Mouse (Mus musculus) neural tube, embryonic 12.5 days (tissue): Measurements from ENCODE around the gene Osbpl6. TPM values are rescaled to one million over a fixed set of nuclear protein-coding genes. Genes with fewer than 3 reads are reported as not detected.
A peak's percentile ranks its signal among the peaks of the same experiment; 100 is the strongest.

Experiments used
- ATAC-seq: fragments of 200-750 bp; cut with Nextera tagmentation; 2 replicates; pipeline ENCODE4 v1.8.0; 2017; ENCODE audit warnings: low read depth, mild to moderate bottlenecking, moderate TSS enrichment, moderate library complexity; ENCODE audit not compliant: low FRiP score
- H3K27ac ChIP-seq: fragments of 300-500 bp; sonication (generic); 2 replicates; pipeline ENCODE4 v1.5.1; 2016
- H3K27me3 ChIP-seq: fragments of 300-500 bp; sonication (generic); replicated peaks from 2 replicates; pipeline ENCODE4 v1.6.1; 2016; ENCODE audit warnings: mild to moderate bottlenecking
- H3K36me3 ChIP-seq: fragments of 300-500 bp; sonication (generic); 2 replicates; pipeline ENCODE4 v1.6.1; 2016; ENCODE audit warnings: mild to moderate bottlenecking
- H3K4me1 ChIP-seq: fragments of 300-500 bp; sonication (generic); 2 replicates; pipeline ENCODE4 v1.6.1; 2016
- H3K4me2 ChIP-seq: fragments of 300-500 bp; sonication (generic); replicated peaks from 2 replicates; pipeline ENCODE4 v1.6.1; 2016; ENCODE audit warnings: mild to moderate bottlenecking
- H3K4me3 ChIP-seq: fragments of 300-500 bp; sonication (generic); 2 replicates; pipeline ENCODE4 v1.5.1; 2016
- H3K9ac ChIP-seq: fragments of 300-500 bp; sonication (generic); 2 replicates; pipeline ENCODE4 v1.6.1; 2016; ENCODE audit warnings: mild to moderate bottlenecking
- H3K9me3 ChIP-seq: fragments of 300-500 bp; sonication (generic); 2 replicates; pipeline ENCODE4 v1.6.1; 2016; ENCODE audit warnings: mild to moderate bottlenecking
- WGBS: fragments of 180-500 bp; shearing (Covaris S2); methylation state at CpG from one replicate; pipeline ENCODE4 v1.1.7; 2016; 5-methylcytosine and 5-hydroxymethylcytosine counted together
- polyA plus RNA-seq: library from polyadenylated mRNA; unstranded; fragments of >200 nt; fragmentation: Nextera tagmentation; extraction: Ambion mirVana; gene quantifications from 2 replicates; pipeline ENCODE4 v1.2.1, GENCODE M21; 2016

Osbpl6 gene
- polyA plus RNA-seq, 1 experiment from 2014 or later = 26.4 TPM

DNA sequence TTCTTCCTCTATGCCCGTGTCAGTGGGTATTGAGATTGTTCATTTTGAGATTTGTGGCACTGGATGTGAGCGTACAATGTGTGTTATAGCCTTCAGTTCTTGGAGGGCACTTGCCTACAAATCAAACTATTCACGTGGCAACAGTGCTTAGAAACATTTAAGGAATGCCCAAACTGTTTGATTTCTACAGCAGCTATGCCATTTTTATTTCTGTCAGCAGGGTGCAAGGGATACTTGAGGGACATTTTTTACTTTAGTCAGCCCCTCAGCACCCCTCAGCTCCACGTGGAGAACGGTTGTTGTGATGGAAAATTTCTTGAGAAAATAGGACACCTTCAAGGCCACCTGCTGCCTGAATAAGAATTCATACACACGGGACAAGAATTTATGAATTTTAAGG lies 106.6 kb downstream of the Osbpl6 start:
- Histone ChIP-seq H3K4me2 (no peak overlapping the region), H3K4me1 (no peaks in the 10 kb centered on the region), H3K27me3 (no peaks in the 10 kb centered on the region), H3K4me3 (no peak overlapping the region), H3K9ac (no peak overlapping the region), H3K36me3 (no peaks in the 10 kb centered on the region), H3K9me3 (no peaks in the 10 kb centered on the region), H3K27ac (no peak overlapping the region)
- no peak for ATAC-seq
- WGBS = 75% methylated on average over 6 of the region's 6 CpGs

DNA sequence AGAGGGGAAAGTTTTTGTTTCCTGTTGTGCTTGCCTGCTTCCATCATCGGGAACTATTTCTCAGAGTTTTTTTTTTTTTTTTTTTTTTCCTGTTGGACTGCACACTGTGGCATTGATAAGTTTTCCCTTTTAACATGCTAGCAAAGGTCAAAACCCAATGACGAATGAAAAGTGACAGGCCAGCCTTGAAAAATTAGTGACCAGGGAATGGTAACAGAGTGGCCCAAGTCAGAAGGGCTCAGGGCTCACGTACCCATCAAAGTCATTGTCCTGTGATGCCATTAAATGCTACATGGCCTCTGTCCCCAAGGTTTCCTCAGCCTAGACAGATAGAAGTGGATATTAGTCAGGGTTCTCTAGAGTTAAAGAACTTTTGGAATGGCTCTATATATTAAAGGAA lies 107.0 kb downstream of the Osbpl6 start:
- Histone ChIP-seq H3K4me3 (no peak overlapping the region), H3K9ac (no peak overlapping the region), H3K4me2 (no peak overlapping the region), H3K36me3 (no peaks in the 10 kb centered on the region), H3K4me1 (no peaks in the 10 kb centered on the region), H3K27me3 (no peaks in the 10 kb centered on the region), H3K9me3 (no peaks in the 10 kb centered on the region), H3K27ac (no peak overlapping the region)
- 70% methylated on average over 3 of the region's 3 CpGs for WGBS
- ATAC-seq = no peak

DNA sequence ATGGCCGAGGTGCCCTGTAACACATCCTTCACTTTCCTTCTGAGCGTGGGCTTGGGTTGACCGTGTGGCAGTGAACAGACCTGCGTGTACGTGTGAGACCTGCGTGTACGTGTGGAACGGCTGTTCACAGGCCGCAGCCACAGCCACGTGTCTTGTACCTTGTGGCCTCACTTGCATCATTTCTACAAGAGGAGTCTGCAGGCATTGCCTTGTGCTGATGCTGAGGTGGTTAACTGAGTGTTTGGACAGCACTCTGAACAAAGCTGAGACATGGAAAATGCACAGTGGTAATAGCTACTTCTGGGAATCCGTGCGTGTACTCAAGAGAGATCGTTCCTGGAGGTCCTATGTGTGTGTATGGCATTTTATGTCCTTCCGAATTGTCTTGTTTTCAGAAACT lies 111.2 kb downstream of the Osbpl6 start:
- no peak overlapping the region for H3K27ac ChIP-seq
- no peak overlapping the region for H3K4me3 ChIP-seq
- H3K9me3 ChIP-seq = no peaks in the 10 kb centered on the region
- WGBS = 95% methylated on average over 14 of the region's 14 CpGs
- peaks cover 3% of the 10 kb centered on the region; the same call in 1 of the 2 replicates for H3K4me1 ChIP-seq
- H3K27me3 ChIP-seq = no peaks in the 10 kb centered on the region
- ATAC-seq = no peak
- H3K36me3 ChIP-seq = no peaks in the 10 kb centered on the region
- H3K9ac ChIP-seq = no peak overlapping the region
- no peak overlapping the region for H3K4me2 ChIP-seq

DNA sequence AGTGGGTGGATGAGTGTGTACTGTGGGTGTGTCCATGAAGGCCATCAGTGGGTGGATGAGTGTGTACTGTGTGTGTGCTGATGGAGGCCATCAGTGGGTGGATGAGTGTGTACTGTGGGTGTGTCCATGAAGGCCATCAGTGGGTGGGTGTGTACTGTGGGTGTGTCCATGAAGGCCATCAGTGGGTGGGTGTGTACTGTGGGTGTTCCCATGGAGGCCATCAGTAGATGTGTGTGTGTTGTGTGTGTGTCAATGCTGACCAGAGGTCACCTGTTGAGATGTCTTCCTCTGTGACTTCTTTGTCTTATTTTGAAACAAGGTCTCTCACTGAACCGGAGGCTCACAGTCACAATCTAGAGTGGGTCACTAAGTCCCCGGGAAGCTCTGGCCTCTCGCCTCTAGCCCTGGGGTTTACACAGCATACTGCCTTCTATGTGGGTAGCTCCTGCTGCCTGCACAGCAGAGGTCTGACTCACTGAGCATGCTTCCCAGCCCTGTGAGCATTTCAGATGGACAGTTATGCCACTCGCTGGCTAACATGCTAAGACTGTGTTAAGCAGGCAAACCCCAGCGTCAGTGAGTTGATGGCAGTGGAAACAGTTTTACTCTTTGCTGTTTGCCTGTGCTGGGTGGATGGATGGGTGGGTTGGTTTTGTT lies 112.2 kb downstream of the Osbpl6 start:
- no peak for ATAC-seq

DNA sequence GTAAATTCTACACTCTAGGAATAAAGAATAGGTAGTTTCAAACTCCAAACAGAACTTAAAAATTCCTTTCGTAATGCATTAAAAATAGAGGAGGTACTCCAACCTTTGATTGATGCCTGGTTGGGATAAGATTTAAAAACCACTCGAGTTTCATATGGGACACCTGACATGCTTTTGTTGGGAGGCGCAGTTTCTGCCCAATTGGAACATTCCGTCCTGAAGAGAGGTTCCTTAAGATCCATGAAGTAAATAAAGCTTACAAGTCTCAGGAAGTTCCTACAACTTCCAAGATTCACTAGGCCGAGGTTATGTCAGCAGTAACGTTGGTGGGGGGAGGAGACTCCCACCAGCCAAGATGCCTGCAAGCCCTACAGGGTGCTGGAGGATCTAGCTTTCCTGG lies 115.3 kb downstream of the Osbpl6 start:
- H3K27ac ChIP-seq = no peak overlapping the region
- WGBS = 82% methylated on average over 6 of the region's 6 CpGs
- no peak overlapping the region for H3K4me3 ChIP-seq
- no peak overlapping the region for H3K9ac ChIP-seq
- no peak for ATAC-seq
- H3K36me3 ChIP-seq = no peaks in the 10 kb centered on the region
- no peaks in the 10 kb centered on the region for H3K9me3 ChIP-seq
- peaks cover 3% of the 10 kb centered on the region; the same call in 1 of the 2 replicates for H3K4me1 ChIP-seq
- H3K4me2 ChIP-seq = no peak overlapping the region
- H3K27me3 ChIP-seq = no peaks in the 10 kb centered on the region

More for the DNA sequence above, 112.2 kb downstream of the Osbpl6 start:
- Histone ChIP-seq H3K27ac (no peak overlapping the region), H3K9me3 (no peaks in the 10 kb centered on the region), H3K4me2 (no peak overlapping the region), H3K4me3 (no peak overlapping the region), H3K36me3 (no peaks in the 10 kb centered on the region), H3K9ac (no peak overlapping the region), H3K4me1 (peaks cover 3% of the 10 kb centered on the region; the same call in 1 of the 2 replicates), H3K27me3 (no peaks in the 10 kb centered on the region)
- WGBS = 89% methylated on average over 5 of the region's 5 CpGs

DNA sequence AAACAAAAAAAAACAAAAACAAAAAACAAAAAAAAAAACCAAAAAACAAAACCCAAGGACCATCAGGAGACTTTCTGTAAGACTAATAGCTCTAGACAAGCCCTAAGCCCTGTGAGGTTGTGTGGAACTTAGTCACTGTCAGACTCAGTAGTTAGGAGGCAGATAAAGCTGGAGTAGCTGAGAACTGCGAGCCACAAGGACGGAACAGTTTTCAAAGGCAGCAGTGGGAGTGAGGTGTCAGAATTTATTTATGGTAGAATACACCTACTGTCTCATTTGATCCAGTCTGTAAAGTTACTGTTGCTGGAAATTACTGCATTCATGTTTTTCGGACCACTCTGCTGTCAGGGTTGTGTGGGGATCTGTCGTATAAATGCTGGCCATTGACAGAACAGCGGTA lies 118.1 kb downstream of the Osbpl6 start:
- no peak overlapping the region for H3K4me3 ChIP-seq
- H3K27ac ChIP-seq = no peak overlapping the region
- no peaks in the 10 kb centered on the region for H3K36me3 ChIP-seq
- H3K27me3 ChIP-seq = no peaks in the 10 kb centered on the region
- no peak for ATAC-seq
- no peaks in the 10 kb centered on the region for H3K9me3 ChIP-seq
- peaks cover 3% of the 10 kb centered on the region; the same call in 1 of the 2 replicates for H3K4me1 ChIP-seq
- no peak overlapping the region for H3K4me2 ChIP-seq
- no peak overlapping the region for H3K9ac ChIP-seq
- 71% methylated on average over 5 of the region's 5 CpGs for WGBS

DNA sequence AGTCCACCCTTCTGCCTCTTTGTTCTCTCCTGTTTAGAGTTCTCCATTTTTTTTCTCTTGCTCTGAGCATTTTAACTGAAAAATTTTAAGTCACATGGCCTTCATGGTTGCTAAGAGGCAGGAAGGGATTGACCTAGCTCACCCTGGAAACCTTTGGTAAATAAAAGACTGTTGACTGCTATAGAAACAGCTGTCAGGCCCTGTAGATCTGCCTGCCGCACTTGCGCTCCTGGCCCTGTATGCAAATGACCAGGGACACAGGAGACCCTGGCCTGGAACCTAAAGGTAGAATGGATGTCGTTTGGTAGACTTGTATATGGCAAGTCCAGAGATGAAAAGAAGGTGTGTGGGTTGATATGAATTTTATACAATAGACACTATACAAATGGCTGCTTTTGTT lies 119.3 kb downstream of the Osbpl6 start:
- no peak overlapping the region for H3K4me3 ChIP-seq
- peaks cover 3% of the 10 kb centered on the region; the same call in 1 of the 2 replicates for H3K4me1 ChIP-seq
- no peaks in the 10 kb centered on the region for H3K9me3 ChIP-seq
- H3K4me2 ChIP-seq = no peak overlapping the region
- WGBS = 44% methylated on average over 3 of the region's 3 CpGs
- no peak overlapping the region for H3K9ac ChIP-seq
- no peak overlapping the region for H3K27ac ChIP-seq
- no peak for ATAC-seq
- no peaks in the 10 kb centered on the region for H3K27me3 ChIP-seq
- H3K36me3 ChIP-seq = no peaks in the 10 kb centered on the region

DNA sequence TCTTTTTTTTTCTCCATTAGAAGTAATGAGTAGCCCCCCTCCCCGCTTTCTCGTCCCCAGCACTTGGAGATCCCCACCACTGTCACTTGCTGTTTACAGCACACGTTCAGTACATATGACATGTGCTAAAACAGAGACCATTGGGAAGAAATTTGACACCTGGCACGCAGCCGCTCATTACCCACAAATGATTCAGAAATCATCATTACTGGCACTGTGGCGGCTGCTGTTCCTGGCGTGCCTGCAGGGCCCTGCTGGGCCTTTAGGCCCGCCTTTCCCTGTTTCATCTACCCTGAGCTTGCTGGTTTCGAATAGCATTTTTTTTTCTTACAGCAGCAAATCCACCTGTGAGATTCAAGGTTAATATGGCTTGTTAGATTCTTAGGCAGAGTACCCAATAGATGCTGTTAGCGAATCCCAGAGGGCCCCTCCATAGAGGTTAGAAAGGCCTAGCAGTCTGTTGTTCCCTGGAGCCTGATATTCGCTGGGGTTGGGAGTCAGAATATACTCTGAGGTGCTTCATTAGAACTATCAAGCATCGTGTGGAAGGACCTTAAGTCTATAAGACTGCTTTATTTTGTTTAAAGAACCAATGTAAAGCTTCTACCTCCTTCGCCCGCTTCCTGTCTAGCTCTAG lies 126.3 kb downstream of the Osbpl6 start:
- no peaks in the 10 kb centered on the region for H3K9me3 ChIP-seq
- WGBS = 68% methylated on average over 14 of the region's 14 CpGs
- H3K4me1 ChIP-seq = no peaks in the 10 kb centered on the region
- no peaks in the 10 kb centered on the region for H3K36me3 ChIP-seq
- no peak overlapping the region for H3K9ac ChIP-seq
- H3K4me2 ChIP-seq = no peak overlapping the region
- H3K27me3 ChIP-seq = no peaks in the 10 kb centered on the region
- H3K27ac ChIP-seq = no peak overlapping the region
- H3K4me3 ChIP-seq = no peak overlapping the region
- ATAC-seq = no peak

DNA sequence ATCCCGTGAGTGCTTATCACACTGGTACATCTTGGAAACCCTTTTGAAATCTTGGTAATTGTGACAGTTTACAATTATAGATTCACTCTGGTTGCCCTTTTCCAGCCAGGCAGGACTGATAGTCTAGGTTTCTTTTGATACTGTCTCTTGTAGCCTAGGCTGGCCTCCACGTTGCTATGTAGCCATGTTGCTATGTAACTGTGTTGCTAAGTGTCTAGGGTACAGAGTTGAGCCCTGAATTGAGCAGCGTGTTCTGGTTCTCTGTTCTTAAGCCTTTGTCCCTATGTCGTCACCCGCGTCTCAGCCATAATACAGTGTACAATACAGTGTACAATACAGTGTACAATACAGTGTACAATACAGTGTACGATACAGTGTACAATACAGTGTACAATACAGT lies 128.6 kb downstream of the Osbpl6 start:
- 0 out of 2 replicates have a peak, but pooled peaks have one; percentile 50 for ATAC-seq
- 61% methylated on average over 7 of the region's 7 CpGs for WGBS

DNA sequence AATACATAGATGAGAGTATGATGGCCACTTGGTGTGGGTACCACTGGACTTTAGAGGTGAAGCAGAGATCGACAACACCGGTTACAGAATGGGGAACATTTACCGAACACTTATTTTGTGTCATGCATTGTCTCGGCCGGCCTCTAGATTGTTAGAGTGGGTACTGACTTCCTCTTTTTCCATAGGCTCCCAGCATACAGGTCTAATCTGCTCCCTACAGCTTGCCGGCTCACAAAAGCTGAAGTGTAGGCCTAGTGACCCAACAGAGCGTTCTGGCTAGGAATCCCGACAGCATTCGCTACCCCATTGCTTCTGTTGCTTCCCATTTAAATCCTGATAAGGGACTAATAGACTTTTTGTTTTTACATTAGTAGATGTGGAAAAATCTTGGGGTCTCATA lies 135.6 kb downstream of the Osbpl6 start:
- no peaks in the 10 kb centered on the region for H3K4me1 ChIP-seq
- 92% methylated on average over 9 of the region's 9 CpGs for WGBS

More for the DNA sequence above, 128.6 kb downstream of the Osbpl6 start:
- H3K9me3 ChIP-seq = no peaks in the 10 kb centered on the region
- H3K4me2 ChIP-seq = no peak overlapping the region
- H3K27me3 ChIP-seq = no peaks in the 10 kb centered on the region
- H3K36me3 ChIP-seq = no peaks in the 10 kb centered on the region
- H3K27ac ChIP-seq = no peak overlapping the region
- H3K4me3 ChIP-seq = no peak overlapping the region
- no peak overlapping the region for H3K9ac ChIP-seq
- H3K4me1 ChIP-seq = no peaks in the 10 kb centered on the region

DNA sequence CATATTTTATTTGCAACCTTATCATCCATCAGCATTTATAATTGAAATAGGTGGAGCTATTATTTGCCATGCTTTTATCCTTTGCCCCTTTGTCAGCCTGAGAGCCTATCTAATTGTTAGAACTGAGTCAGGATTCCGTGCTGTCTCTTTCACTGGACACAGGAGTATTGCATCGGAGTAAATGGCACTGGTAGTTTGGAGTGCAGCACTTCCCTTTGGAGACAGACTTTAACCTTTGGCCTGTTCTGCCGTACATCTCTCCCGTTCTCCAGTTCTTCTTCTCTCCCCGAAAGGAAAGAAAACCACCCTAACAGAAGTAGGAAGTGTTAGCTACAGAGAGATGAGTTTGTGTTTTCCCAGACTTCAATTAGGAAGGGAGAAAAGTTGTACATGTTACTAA lies 136.6 kb downstream of the Osbpl6 start:
- Histone ChIP-seq H3K9me3 (no peaks in the 10 kb centered on the region), H3K9ac (no peak overlapping the region), H3K27me3 (no peaks in the 10 kb centered on the region), H3K4me3 (no peak overlapping the region), H3K4me2 (no peak overlapping the region), H3K36me3 (no peaks in the 10 kb centered on the region), H3K27ac (no peak overlapping the region), H3K4me1 (no peaks in the 10 kb centered on the region)
- WGBS = 73% methylated on average over 5 of the region's 5 CpGs
- ATAC-seq = no peak

More for the DNA sequence above, 135.6 kb downstream of the Osbpl6 start:
- Histone ChIP-seq H3K27ac (no peak overlapping the region), H3K36me3 (no peaks in the 10 kb centered on the region), H3K27me3 (no peaks in the 10 kb centered on the region), H3K9me3 (no peaks in the 10 kb centered on the region), H3K9ac (no peak overlapping the region), H3K4me3 (no peak overlapping the region), H3K4me2 (no peak overlapping the region)
- no peak for ATAC-seq

DNA sequence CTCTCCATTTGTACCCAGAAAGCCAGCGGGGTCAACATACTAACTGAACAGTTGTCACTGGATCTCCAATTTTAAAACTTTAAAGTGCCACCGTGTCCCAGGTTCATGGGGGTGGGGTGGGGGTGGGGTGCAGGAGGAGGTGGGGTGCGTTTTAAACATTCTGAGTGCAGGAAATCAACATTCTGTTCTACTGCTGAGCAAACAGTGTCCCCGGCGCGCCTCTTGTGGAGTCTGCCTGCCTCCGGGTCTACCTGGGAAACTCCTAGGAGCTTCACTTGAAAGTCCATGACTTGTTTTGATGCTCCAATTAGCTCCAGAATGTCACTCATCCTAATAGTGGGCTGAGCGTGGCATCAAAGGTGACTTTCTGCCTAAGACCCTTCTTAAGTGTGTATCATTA lies 139.2 kb downstream of the Osbpl6 start:
- Histone ChIP-seq H3K4me1 (no peaks in the 10 kb centered on the region), H3K4me2 (no peak overlapping the region), H3K9me3 (no peaks in the 10 kb centered on the region), H3K9ac (no peak overlapping the region), H3K27me3 (no peaks in the 10 kb centered on the region), H3K36me3 (no peaks in the 10 kb centered on the region), H3K27ac (no peak overlapping the region), H3K4me3 (no peak overlapping the region)
- 77% methylated on average over 8 of the region's 8 CpGs for WGBS
- ATAC-seq = no peak

DNA sequence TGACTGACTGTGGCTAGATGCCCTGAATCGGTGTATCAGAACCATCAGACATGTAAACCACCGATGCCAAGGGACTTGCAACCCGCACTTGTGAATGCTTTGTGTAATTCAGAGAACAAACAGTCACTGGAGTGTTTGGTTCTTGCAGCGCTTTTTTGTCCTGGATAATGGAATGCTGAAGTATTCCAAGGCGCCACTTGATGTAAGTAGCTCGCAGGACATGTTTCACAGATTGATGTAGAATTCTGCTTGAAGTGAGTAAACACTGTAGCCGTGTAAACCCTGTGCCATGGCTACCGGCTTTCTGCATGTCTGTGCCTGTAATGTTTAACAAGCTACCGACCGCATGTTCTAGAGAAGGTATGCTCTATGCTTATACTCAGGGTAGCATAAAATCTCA lies 141.9 kb downstream of the Osbpl6 start:
- Histone ChIP-seq H3K4me3 (no peak overlapping the region), H3K4me1 (no peaks in the 10 kb centered on the region), H3K9me3 (no peaks in the 10 kb centered on the region), H3K36me3 (no peaks in the 10 kb centered on the region), H3K4me2 (no peak overlapping the region), H3K27ac (no peak overlapping the region), H3K9ac (no peak overlapping the region), H3K27me3 (no peaks in the 10 kb centered on the region)
- no peak for ATAC-seq
- 92% methylated on average over 10 of the region's 10 CpGs for WGBS
